Mouse (Mus musculus) lung, postnatal 0 days (tissue): ENCODE measurements around the gene Rps6kb2. TPM values are rescaled to one million over a fixed set of nuclear protein-coding genes. Genes with fewer than 3 reads are reported as not detected.

Experiments used
- ATAC-seq: fragments of 200-750 bp; cut with Nextera tagmentation; 2 replicates; pipeline ENCODE4 v1.8.0; 2017; ENCODE audit warnings: moderate library complexity
- DNase-seq: peaks from one replicate; pipeline ENCODE4 v3.0.0-alpha.2; 2016; ENCODE audit warnings: low spot score
- H3K27ac ChIP-seq: fragments of 300-500 bp; sonication (generic); 2 replicates; pipeline ENCODE4 v1.5.1; 2014; ENCODE audit warnings: antibody characterized with exemption, mild to moderate bottlenecking, low read length, mixed read lengths
- H3K27me3 ChIP-seq: fragments of 300-500 bp; sonication (generic); replicated peaks from 2 replicates; pipeline ENCODE4 v1.6.1; 2014; ENCODE audit warnings: low read length, mixed read lengths; ENCODE audit not compliant: insufficient read depth
- H3K36me3 ChIP-seq: fragments of 300-500 bp; sonication (generic); 2 replicates; pipeline ENCODE4 v1.6.1; 2014; ENCODE audit warnings: low read length, mixed read lengths; ENCODE audit not compliant: insufficient read depth
- H3K4me1 ChIP-seq: fragments of 300-500 bp; sonication (generic); 2 replicates; pipeline ENCODE4 v1.6.1; 2014; ENCODE audit warnings: antibody characterized with exemption, low read depth, low read length, mixed read lengths; ENCODE audit not compliant: insufficient read depth
- H3K4me2 ChIP-seq: fragments of 300-500 bp; sonication (generic); replicated peaks from 2 replicates; pipeline ENCODE4 v1.6.1; 2014; ENCODE audit warnings: low read depth, mild to moderate bottlenecking, low read length, moderate library complexity, mixed read lengths
- H3K4me3 ChIP-seq: fragments of 300-500 bp; sonication (generic); 2 replicates; pipeline ENCODE4 v1.5.1; 2014; ENCODE audit warnings: low read depth, low read length
- H3K9ac ChIP-seq: fragments of 300-500 bp; sonication (generic); replicated peaks from 2 replicates; pipeline ENCODE4 v1.6.1; 2014; ENCODE audit warnings: low read depth, mild to moderate bottlenecking
- H3K9me3 ChIP-seq: fragments of 300-500 bp; sonication (generic); 2 replicates; pipeline ENCODE4 v1.6.1; 2016; ENCODE audit warnings: low read length, mixed read lengths
- CTCF ChIP-seq: IDR thresholded peaks from 2 replicates; pipeline ENCODE4 v1.5.1; 2016; ENCODE audit warnings: antibody characterized with exemption, mild to moderate bottlenecking
- EP300 ChIP-seq: IDR thresholded peaks from 2 replicates; pipeline ENCODE4 v1.6.1; 2016; ENCODE audit warnings: antibody characterized with exemption, mild to moderate bottlenecking, control low read depth
- WGBS: fragments of 180-500 bp; shearing (Covaris S2); extraction: QIAGEN DNeasy Blood & Tissue Kit; methylation state at CpG from one replicate; pipeline ENCODE4 v1.1.7; 2014; 5-methylcytosine and 5-hydroxymethylcytosine counted together
- polyA plus RNA-seq: library from polyadenylated mRNA; unstranded; fragments of >200 nt; fragmentation: Nextera tagmentation; extraction: Ambion mirVana; gene quantifications from 2 replicates; pipeline ENCODE4 v1.2.1, GENCODE M21; 2015

Rps6kb2 gene
- polyA plus RNA-seq, 1 experiment from 2014 or later, result 35.1 TPM

DNA sequence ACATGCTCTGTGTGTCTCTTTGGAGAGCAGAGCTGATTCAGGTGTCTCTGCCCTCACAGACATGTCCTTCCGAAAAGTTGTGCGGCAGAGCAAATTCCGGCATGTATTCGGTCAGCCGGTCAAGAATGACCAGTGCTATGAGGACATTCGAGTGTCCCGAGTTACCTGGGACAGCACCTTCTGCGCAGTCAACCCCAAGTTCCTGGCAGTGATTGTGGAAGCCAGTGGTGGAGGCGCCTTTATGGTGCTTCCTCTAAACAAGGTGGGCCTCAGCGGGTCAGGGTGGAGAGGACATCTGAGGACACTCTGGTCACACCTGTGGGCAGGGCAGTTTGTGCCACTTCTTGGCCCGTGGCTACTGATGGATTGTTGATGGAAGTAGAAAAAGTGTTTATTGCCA is 13.9 kb downstream of the Rps6kb2 start:
- H3K4me3 ChIP-seq, result peak overlapping the region; percentile 90
- no peaks in the 10 kb centered on the region for H3K27me3 ChIP-seq
- TF ChIP-seq EP300 (no peak), CTCF (no peak)
- H3K27ac ChIP-seq, result peak overlapping the region; percentile 87
- DNase-seq (no peak), ATAC-seq (no peak)
- H3K4me2 ChIP-seq, result peak overlapping the region; percentile 79
- H3K36me3 ChIP-seq, result peaks cover 3% of the 10 kb centered on the region; the same call in 1 of the 2 replicates
- H3K9me3 ChIP-seq, result no peaks in the 10 kb centered on the region
- H3K4me1 ChIP-seq, result peaks cover 12% of the 10 kb centered on the region; the same call in 1 of the 2 replicates
- H3K9ac ChIP-seq, result peak overlapping the region; percentile 90
- WGBS, result 73% methylated on average over 11 of the region's 11 CpGs

DNA sequence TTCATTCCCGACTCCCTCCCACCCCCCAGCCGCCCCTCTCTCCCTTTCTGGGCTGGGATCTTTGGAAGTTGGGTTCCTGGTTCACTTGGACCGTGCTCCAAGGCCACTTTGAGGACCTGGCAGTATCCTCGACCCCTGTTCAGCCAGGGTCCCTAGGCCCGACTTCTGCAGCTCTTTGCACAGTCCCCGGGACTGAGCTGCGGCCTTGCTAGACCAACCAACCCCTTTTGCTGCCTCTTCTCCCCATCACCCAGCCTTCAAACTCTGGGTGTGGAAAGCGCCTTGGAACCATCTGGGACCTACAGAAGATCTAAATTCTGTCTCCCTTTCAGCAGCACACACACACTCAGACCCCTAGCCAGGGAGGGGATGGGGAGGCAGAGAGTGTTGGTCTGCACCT is 14.3 kb downstream of the Rps6kb2 start:
- WGBS, result 0% methylated on average over 6 of the region's 8 CpGs
- Histone ChIP-seq H3K27ac (peak overlapping the region; percentile 87), H3K4me3 (peak overlapping the region; percentile 90), H3K36me3 (peaks cover 3% of the 10 kb centered on the region; the same call in 1 of the 2 replicates), H3K4me2 (peak overlapping the region; percentile 79), H3K4me1 (peaks cover 12% of the 10 kb centered on the region; the same call in 1 of the 2 replicates), H3K9ac (peak overlapping the region; percentile 90), H3K9me3 (no peaks in the 10 kb centered on the region), H3K27me3 (no peaks in the 10 kb centered on the region)
- no peak for DNase-seq
- peak; percentile 27 for ATAC-seq
- no peak for TF ChIP-seq EP300
- TF ChIP-seq CTCF, result no peak

DNA sequence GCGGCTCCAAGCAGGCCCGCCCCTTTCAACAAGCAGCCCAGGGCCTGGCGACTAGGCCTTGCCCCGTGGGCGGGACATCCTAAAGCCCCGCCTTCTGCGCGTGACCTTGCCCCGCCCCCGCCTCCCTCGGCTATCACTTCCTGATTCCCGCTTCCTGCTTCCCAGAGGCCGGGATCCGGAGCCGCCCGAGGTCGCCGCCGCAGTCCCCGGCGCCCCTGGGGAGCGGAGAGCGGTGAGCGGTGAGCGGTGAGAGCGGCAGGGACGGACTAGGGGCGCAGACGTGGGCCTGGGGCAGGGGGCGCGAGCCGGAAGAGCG is 14.7 kb downstream of the Rps6kb2 start, which contains the start of gene Coro1b:
Coro1b (plus strand) TSS at position 129 of the 316 bp plus-strand sequence.
- H3K4me2 ChIP-seq, result peak within 1 kb of the TSS; percentile 79
- H3K9ac ChIP-seq, result peak within 1 kb of the TSS; percentile 90
- peaks cover 12% of the 10 kb centered on the region; the same call in 1 of the 2 replicates for H3K4me1 ChIP-seq
- peak; percentile 96 for ATAC-seq
- peaks cover 3% of the 10 kb centered on the region; the same call in 1 of the 2 replicates for H3K36me3 ChIP-seq
- H3K4me3 ChIP-seq, result peak within 1 kb of the TSS; percentile 90
- H3K27ac ChIP-seq, result peak within 1 kb of the TSS; percentile 87
- H3K9me3 ChIP-seq, result no peaks in the 10 kb centered on the region
- under 1% methylated on average over 20 of the region's 33 CpGs for WGBS
- no peak for TF ChIP-seq CTCF
- TF ChIP-seq EP300, result no peak
- DNase-seq, result peak; percentile 97
- H3K27me3 ChIP-seq, result no peaks in the 10 kb centered on the region

DNA sequence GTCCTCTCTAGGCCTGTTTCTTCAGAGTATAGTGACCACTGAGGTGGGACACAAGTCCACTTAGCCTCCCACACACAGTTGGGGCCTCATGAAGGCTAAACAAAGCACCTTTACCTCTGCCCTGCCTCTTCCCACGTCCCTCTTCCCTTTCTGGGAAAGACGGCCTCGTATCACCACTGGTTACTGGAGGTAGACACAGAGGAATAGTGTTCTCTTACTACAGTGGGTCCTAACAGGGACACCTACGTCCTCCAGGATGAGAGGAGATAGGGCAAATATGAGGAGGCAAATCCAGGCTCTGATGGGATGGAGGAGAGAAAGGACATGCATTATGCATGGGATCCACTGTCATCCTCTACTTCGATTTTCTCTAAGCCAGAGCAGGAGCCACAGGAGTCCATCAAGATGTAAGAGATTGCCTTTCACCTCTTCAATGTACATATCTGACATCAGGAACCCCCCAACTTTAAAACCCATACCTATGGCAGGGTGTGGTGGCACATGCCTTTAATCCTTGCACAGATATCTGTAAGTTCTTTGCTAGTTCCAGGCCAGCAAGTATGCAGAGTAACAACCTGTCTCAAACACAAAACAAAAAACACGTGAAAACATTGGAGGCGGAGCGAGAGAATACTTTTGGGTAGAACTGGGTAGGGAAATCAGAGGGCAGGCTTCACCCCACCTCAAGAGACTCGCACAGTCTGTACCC is 15.2 kb downstream of the Rps6kb2 start:
- Histone ChIP-seq H3K27ac (peak overlapping the region; percentile 69), H3K9ac (peak overlapping the region; percentile 90; the same call in 1 of the 2 replicates), H3K4me2 (peak overlapping the region; percentile 79), H3K27me3 (no peaks in the 10 kb centered on the region), H3K36me3 (no peaks in the 10 kb centered on the region; the same call in 1 of the 2 replicates), H3K4me1 (peaks cover 12% of the 10 kb centered on the region; the same call in 1 of the 2 replicates), H3K4me3 (peak overlapping the region; percentile 90), H3K9me3 (no peaks in the 10 kb centered on the region)
- ATAC-seq (no peak), DNase-seq (no peak)
- WGBS, result 38% methylated on average over 9 of the region's 9 CpGs
- TF ChIP-seq CTCF (no peak), EP300 (no peak)

DNA sequence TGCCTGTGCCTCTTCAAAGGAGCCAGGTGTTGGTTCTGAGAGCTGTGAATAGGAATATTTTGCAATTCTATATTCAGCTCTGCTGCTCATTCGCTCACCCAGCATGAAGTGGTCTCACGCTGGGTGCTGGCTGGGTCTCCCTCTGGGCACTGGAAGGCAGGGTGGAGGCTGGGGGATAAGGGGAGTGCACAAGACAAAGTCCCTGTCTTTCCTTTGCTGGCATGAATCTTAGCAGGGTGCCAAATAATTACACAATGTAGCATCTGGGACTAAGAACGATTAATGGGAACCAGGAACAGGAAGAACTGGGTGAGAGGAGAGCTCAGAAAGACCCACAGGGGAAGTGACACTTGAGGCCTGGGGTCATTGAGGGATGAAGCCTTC is 16.1 kb downstream of the Rps6kb2 start:
- Histone ChIP-seq H3K4me1 (peaks cover 12% of the 10 kb centered on the region; the same call in 1 of the 2 replicates), H3K27ac (peak overlapping the region; percentile 69; the same call in 1 of the 2 replicates), H3K27me3 (no peaks in the 10 kb centered on the region), H3K9ac (no peak overlapping the region), H3K4me3 (no peak overlapping the region), H3K9me3 (no peaks in the 10 kb centered on the region), H3K36me3 (no peaks in the 10 kb centered on the region; the same call in 1 of the 2 replicates), H3K4me2 (no peak overlapping the region)
- ATAC-seq, result peak; percentile 5; the same call in 1 of the 2 replicates
- TF ChIP-seq CTCF (no peak), EP300 (no peak)
- peak; percentile 55 for DNase-seq
- 41% methylated on average over 3 of the region's 3 CpGs for WGBS

DNA sequence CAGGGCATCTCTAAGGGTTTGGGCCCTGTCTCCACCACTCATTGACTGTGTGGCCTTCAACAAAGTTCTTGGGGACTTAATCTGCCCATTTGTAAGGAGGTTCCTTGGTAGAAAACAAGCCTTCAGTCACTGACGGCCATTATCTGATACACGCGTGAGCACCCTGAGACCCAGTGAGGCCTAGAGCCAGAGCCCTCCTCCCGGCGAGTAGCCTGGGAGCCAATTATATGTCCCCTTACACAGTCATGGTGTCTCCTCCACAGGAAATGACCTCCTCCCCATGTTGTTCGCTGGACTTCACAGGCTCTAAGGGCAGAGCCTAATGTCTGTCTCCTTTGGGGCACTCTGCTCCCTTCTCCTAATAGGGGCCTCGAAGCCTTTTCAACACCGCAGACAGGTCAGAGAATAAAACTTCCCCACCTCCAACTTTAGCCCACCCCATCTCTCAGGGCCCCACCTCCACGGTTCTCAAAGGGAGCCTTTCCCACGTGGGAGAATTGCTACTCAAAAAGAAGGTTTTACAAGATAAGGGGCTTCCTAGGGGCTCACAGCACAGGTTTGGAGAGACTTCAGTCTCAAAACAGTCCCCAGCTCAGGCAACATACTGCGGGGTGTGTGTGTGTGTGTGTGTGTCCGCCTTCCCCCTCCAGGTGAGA is 16.7 kb downstream of the Rps6kb2 start:
- H3K4me3 ChIP-seq, result no peak overlapping the region

More for the DNA sequence above, 16.7 kb downstream of the Rps6kb2 start:
- TF ChIP-seq EP300 (no peak), CTCF (no peak)
- H3K36me3 ChIP-seq, result no peaks in the 10 kb centered on the region; the same call in 1 of the 2 replicates
- no peaks in the 10 kb centered on the region for H3K27me3 ChIP-seq
- peaks cover 12% of the 10 kb centered on the region; the same call in 1 of the 2 replicates for H3K4me1 ChIP-seq
- no peak for ATAC-seq
- no peaks in the 10 kb centered on the region for H3K9me3 ChIP-seq
- H3K27ac ChIP-seq, result 0 out of 2 replicates have a peak overlapping the region, but pooled peaks have one; percentile 69
- DNase-seq, result no peak
- no peak overlapping the region for H3K4me2 ChIP-seq
- 62% methylated on average over 12 of the region's 12 CpGs for WGBS
- H3K9ac ChIP-seq, result no peak overlapping the region
